Mouse (Mus musculus): ENCODE data around the gene Ercc8.

- TF ChIP-seq CTCF (IDR thresholded peaks at IDR 0.05; ENCODE audit: low read depth, low read length): no peak
- TF ChIP-seq POLR2A (IDR thresholded peaks at IDR 0.05; ENCODE audit: borderline replicate concordance, low read depth, low read length): no peak
Measured at GRCm38 (mm10) chr13:108158465-108159240, at the start of gene Ercc8, which contains the start of gene Ndufaf2.
